Mouse (Mus musculus): ENCODE measurements around the gene Tfr2.

DNA sequence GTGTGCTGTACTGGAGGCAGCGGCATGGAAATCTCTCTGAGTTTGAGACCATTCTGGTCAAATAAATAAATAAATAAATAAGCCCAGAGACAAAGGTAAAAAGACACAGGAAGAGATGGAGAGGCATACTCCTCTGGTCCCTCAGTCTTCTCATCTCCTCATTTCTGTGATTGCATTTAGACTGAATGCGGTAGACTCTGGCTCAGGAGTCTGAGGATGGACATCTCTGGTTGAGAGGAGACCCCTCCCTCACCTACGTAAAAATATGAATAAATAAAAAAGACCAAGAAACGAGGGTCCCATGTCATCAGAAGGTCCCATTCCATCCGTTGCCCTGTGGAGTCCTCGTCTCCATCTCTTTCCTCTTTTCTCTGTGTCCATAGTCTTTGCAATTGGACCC, 16.6 kb upstream of the Tfr2 start:
- TF ChIP-seq RAD21 (IDR thresholded peaks at IDR 0.05; ENCODE audit: low read depth, low read length) (no peak), TCF12 (IDR thresholded peaks at IDR 0.05; ENCODE audit: low read depth, low read length) (no peak), E2F4 (IDR thresholded peaks at IDR 0.05; ENCODE audit: borderline replicate concordance, low read depth, low read length) (no peak)

Data from MEL (cell line).